Mouse (Mus musculus) thymus, adult 2 months (tissue): ENCODE measurements around the gene Mpo.

ENCODE experiments used
- CTCF ChIP-seq: fragments of 200-500 bp; IDR thresholded peaks from 2 replicates; pipeline ENCODE4 v1.5.1; 2012; ENCODE audit warnings: mild to moderate bottlenecking, control low read depth, low read length, moderate library complexity, borderline replicate concordance; ENCODE audit not compliant: control insufficient read depth, poor library complexity, insufficient read depth; ENCODE audit errors: extremely low read depth
- POLR2A ChIP-seq: fragments of 200-500 bp; IDR thresholded peaks from 2 replicates; pipeline ENCODE4 v1.6.1; 2012; ENCODE audit warnings: mild to moderate bottlenecking, low read length, control low read depth, moderate library complexity; ENCODE audit not compliant: control insufficient read depth, poor library complexity, insufficient read depth; ENCODE audit errors: extremely low read depth

GRCm38 (mm10) chr11:87755360-87756017 is 37.9 kb upstream of the Mpo start:
- peak; percentile 36; the same call in 1 of the 2 replicates for TF ChIP-seq CTCF
- TF ChIP-seq POLR2A = peak; percentile 97
